Mouse (Mus musculus): Measurements from ENCODE around the gene Hydin. TPM values are rescaled to one million over a fixed set of nuclear protein-coding genes. Genes with fewer than 3 reads are reported as not detected.
"Not testable (repeated sequence)": the region's sequence is repeated elsewhere in the genome, so short reads cannot be mapped to it uniquely, and the experiment has no call there.

Hydin gene
- polyA plus RNA-seq, 1 experiment from 2014 or later, result 0.31 TPM

DNA sequence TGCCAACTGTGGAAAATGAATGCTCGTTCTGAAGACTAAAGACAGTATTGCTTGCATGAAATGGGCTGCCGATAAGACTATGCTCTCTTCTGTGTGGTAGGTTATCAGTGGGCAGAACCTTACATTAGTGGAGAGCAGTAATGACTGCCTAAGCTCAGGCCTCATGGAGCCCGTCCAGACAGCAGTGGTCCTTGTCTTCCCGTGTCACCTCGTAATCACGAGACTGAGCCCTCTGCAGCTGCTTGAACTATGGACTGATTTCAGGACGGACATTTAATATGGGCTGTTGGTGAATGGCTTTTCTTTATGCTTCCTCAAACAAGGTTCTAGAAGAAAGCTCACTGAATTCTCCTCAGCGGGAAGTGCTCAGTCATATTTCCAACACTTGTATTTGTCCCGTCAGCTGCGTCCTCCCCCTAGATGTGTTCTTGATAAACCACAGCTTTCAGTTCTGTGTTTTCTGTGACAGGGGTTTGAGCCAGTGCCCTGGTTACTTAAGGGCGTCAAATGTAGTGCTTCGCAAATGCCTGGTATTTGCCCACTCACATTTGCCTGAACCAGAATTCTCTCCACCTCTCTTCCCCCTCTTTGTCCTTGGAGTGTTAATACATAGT is 73.4 kb downstream of the Hydin start:
- H3K27me3 ChIP-seq, result no peaks in the 10 kb centered on the region
- H3K9ac ChIP-seq, result no peak overlapping the region
- ATAC-seq, result no peak
- H3K36me3 ChIP-seq (ENCODE audit: poor library complexity, severe bottlenecking), result no peaks in the 10 kb centered on the region
- H3K4me2 ChIP-seq, result no peak overlapping the region
- no peaks in the 10 kb centered on the region for H3K4me1 ChIP-seq
- 89% methylated on average over 12 of the region's 12 CpGs for WGBS
- H3K27ac ChIP-seq, result no peak overlapping the region
- no peaks in the 10 kb centered on the region for H3K9me3 ChIP-seq (replicated peaks)
- no peak overlapping the region for H3K4me3 ChIP-seq

DNA sequence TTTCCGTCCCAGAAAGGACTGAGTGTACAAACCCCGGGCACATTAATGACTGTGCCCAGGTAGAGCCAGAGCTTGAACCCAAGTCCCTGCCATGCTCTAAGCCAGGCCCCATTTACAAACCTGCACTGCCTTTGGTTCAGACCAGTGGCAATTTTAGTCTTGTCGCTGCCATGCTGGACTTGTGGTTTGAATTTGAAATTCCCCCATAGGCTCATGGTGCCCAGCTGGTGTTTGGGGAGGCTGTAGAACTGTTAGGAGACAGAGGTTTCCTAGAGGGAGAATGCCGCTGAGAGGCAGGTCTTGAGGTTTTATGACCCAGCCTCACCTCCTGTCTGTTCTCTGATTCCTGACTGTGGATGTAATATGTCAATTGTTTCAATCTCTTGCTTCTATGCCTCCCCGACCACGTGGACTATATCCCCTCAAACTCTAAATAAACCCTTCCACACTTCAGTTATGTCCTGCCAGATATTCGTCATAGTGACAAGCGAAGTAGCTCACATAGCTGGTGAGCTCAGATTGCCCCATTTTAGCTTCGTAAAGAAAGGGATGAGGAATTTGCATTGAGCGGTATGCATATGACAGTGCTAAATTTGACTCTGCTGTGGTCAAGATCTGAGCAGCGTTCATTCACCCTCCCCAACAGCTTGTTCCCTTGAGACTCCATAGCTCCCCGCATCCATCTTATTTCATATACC is 79.1 kb downstream of the Hydin start:
- H3K27ac ChIP-seq, result no peak overlapping the region
- no peaks in the 10 kb centered on the region for H3K4me1 ChIP-seq
- H3K9me3 ChIP-seq (replicated peaks), result no peaks in the 10 kb centered on the region
- WGBS, result 90% methylated on average over 12 of the region's 12 CpGs
- no peak overlapping the region for H3K4me3 ChIP-seq
- H3K4me2 ChIP-seq, result no peak overlapping the region
- no peaks in the 10 kb centered on the region for H3K27me3 ChIP-seq
- no peaks in the 10 kb centered on the region for H3K36me3 ChIP-seq (ENCODE audit: poor library complexity, severe bottlenecking)
- H3K9ac ChIP-seq, result no peak overlapping the region
- ATAC-seq, result no peak

DNA sequence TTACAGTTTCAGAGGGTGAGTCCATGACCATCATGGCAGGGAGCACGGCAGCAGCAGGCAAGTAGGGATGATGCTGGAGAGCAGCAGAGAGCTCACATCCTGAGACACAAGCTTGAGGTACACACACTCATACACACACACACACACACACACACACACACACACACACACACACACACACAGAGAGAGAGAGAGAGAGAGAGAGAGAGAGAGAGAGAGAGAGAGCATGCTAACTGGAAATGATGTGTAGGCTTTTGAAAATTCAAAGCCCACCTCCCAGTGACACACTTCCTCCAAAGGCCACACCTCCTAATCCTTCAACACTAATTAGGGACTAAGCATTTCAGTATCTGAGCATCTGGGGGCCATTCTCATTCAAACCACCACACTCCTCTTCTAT is 80.1 kb downstream of the Hydin start:
- no peak for ATAC-seq
- Histone ChIP-seq H3K27ac (no peak overlapping the region), H3K4me3 (no peak overlapping the region), H3K9ac (no peak overlapping the region), H3K27me3 (no peaks in the 10 kb centered on the region), H3K9me3 (replicated peaks) (no peaks in the 10 kb centered on the region), H3K4me1 (no peaks in the 10 kb centered on the region), H3K4me2 (no peak overlapping the region), H3K36me3 (ENCODE audit: poor library complexity, severe bottlenecking) (no peaks in the 10 kb centered on the region)
- WGBS, result 91% methylated on average over 1 of the region's 1 CpGs

- no peak overlapping the region for H3K9ac ChIP-seq
- H3K27ac ChIP-seq, result no peak overlapping the region
- H3K4me2 ChIP-seq, result no peak overlapping the region
- ATAC-seq, result no peak
- H3K27me3 ChIP-seq, result no peaks in the 10 kb centered on the region
- H3K4me3 ChIP-seq, result no peak overlapping the region
- WGBS, result 84% methylated on average over 3 of the region's 3 CpGs
- no peaks in the 10 kb centered on the region for H3K4me1 ChIP-seq
- H3K36me3 ChIP-seq (ENCODE audit: poor library complexity, severe bottlenecking), result no peaks in the 10 kb centered on the region
- H3K9me3 ChIP-seq (replicated peaks), result no peaks in the 10 kb centered on the region
Measured at GRCm38 (mm10) chr8:110350725-110351124, 83.9 kb downstream of the Hydin start.

- Histone ChIP-seq H3K36me3 (ENCODE audit: poor library complexity, severe bottlenecking) (no peaks in the 10 kb centered on the region), H3K27ac (no peak overlapping the region), H3K4me1 (no peaks in the 10 kb centered on the region), H3K4me3 (no peak overlapping the region), H3K9me3 (replicated peaks) (no peaks in the 10 kb centered on the region), H3K4me2 (no peak overlapping the region), H3K9ac (no peak overlapping the region), H3K27me3 (no peaks in the 10 kb centered on the region)
- ATAC-seq, result no peak
- 90% methylated on average over 5 of the region's 5 CpGs for WGBS
Measured at GRCm38 (mm10) chr8:110351909-110352308, 85.1 kb downstream of the Hydin start.

- H3K27me3 ChIP-seq, result no peaks in the 10 kb centered on the region
- no peak overlapping the region for H3K27ac ChIP-seq
- H3K9ac ChIP-seq, result no peak overlapping the region
- H3K9me3 ChIP-seq (replicated peaks), result no peaks in the 10 kb centered on the region
- WGBS, result 85% methylated on average over 4 of the region's 4 CpGs
- no peak overlapping the region for H3K4me2 ChIP-seq
- no peak for ATAC-seq
- H3K36me3 ChIP-seq (ENCODE audit: poor library complexity, severe bottlenecking), result no peaks in the 10 kb centered on the region
- H3K4me1 ChIP-seq, result no peaks in the 10 kb centered on the region
- no peak overlapping the region for H3K4me3 ChIP-seq
Measured at GRCm38 (mm10) chr8:110362975-110363374, 96.2 kb downstream of the Hydin start.

DNA sequence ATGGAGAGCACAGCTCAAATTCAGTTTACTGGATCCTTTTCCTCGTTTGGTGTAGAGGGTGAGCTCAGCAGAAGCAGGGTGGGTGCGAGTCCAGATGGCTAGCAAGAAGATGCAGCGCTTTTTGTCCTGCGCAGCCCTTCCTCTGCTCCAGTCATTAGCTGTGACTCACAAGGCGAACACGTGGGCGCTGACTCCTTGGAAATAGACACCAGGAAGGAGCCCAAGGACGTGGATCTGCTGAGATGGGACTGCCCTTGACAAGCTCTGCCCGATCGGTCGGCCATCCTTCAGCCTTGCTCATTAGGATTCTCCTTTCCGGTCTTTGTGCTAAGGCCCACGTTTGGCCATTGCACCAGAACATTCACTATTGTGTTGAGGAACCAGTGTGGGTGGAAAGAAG is 106.1 kb downstream of the Hydin start:
- no peak overlapping the region for H3K27ac ChIP-seq
- WGBS, result 84% methylated on average over 13 of the region's 13 CpGs
- no peak overlapping the region for H3K4me2 ChIP-seq
- no peaks in the 10 kb centered on the region for H3K36me3 ChIP-seq (ENCODE audit: poor library complexity, severe bottlenecking)
- H3K27me3 ChIP-seq, result no peaks in the 10 kb centered on the region
- H3K4me1 ChIP-seq, result no peaks in the 10 kb centered on the region
- ATAC-seq, result no peak
- no peak overlapping the region for H3K9ac ChIP-seq
- H3K9me3 ChIP-seq (replicated peaks), result no peaks in the 10 kb centered on the region
- H3K4me3 ChIP-seq, result no peak overlapping the region

GRCm38 (mm10) chr8:110373695-110374094 is 106.9 kb downstream of the Hydin start:
- H3K9ac ChIP-seq, result no peak overlapping the region
- 91% methylated on average over 4 of the region's 4 CpGs for WGBS
- no peaks in the 10 kb centered on the region for H3K9me3 ChIP-seq (replicated peaks)
- H3K27ac ChIP-seq, result no peak overlapping the region
- ATAC-seq, result no peak
- no peaks in the 10 kb centered on the region for H3K4me1 ChIP-seq
- no peaks in the 10 kb centered on the region for H3K27me3 ChIP-seq
- H3K4me2 ChIP-seq, result no peak overlapping the region
- H3K36me3 ChIP-seq (ENCODE audit: poor library complexity, severe bottlenecking), result no peaks in the 10 kb centered on the region
- H3K4me3 ChIP-seq, result no peak overlapping the region

- H3K4me1 ChIP-seq, result peaks cover 7% of the 10 kb centered on the region
- no peak for ATAC-seq
- no peaks in the 10 kb centered on the region for H3K36me3 ChIP-seq (ENCODE audit: poor library complexity, severe bottlenecking)
- H3K9me3 ChIP-seq (replicated peaks), result 0 out of 2 replicates have a peak, but pooled peaks cover 4% of the 10 kb centered on the region
- no peak overlapping the region for H3K4me3 ChIP-seq
- no peaks in the 10 kb centered on the region for H3K27me3 ChIP-seq
- H3K9ac ChIP-seq, result no peak overlapping the region
- WGBS, result 12% methylated on average over 8 of the region's 8 CpGs
- no peak overlapping the region for H3K27ac ChIP-seq
- no peak overlapping the region for H3K4me2 ChIP-seq
Measured at GRCm38 (mm10) chr8:110382751-110383150, 116.0 kb downstream of the Hydin start.

DNA sequence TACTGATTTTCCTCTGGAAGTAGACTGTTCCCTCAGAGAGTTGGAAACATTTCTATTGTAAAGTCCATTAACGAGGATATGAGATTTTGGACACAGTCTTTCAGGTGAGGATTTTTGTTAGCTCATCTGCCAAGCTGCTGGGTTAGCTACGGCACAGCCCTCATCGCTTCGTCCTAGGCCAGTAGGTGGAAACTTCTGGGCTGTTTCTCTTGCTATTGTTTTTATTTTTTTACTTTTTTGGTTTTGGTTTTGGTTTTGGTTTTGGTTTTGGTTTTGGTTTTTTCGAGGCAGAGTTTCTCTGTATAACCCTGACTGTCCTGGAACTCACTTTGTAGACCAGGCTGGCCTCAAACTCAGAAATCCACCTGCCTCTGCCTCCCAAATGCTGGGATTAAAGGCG is 117.9 kb downstream of the Hydin start:
- 90% methylated on average over 6 of the region's 6 CpGs for WGBS
- H3K9ac ChIP-seq; H3K27ac ChIP-seq; ATAC-seq; H3K9me3 ChIP-seq (replicated peaks); H3K4me3 ChIP-seq; H3K4me1 ChIP-seq; H3K36me3 ChIP-seq (ENCODE audit: poor library complexity, severe bottlenecking); H3K27me3 ChIP-seq; H3K4me2 ChIP-seq: not testable (repeated sequence)

- H3K9me3 ChIP-seq (replicated peaks), result no peaks in the 10 kb centered on the region
- H3K4me1 ChIP-seq, result no peaks in the 10 kb centered on the region
- ATAC-seq, result no peak
- no peaks in the 10 kb centered on the region for H3K36me3 ChIP-seq (ENCODE audit: poor library complexity, severe bottlenecking)
- no peak overlapping the region for H3K4me3 ChIP-seq
- H3K27me3 ChIP-seq, result no peaks in the 10 kb centered on the region
- no peak overlapping the region for H3K27ac ChIP-seq
- H3K9ac ChIP-seq, result no peak overlapping the region
- WGBS, result 88% methylated on average over 4 of the region's 4 CpGs
- no peak overlapping the region for H3K4me2 ChIP-seq
Measured at GRCm38 (mm10) chr8:110395656-110396055, 128.9 kb downstream of the Hydin start.

GRCm38 (mm10) chr8:110400536-110400935 is 133.8 kb downstream of the Hydin start:
- no peaks in the 10 kb centered on the region for H3K4me1 ChIP-seq
- 90% methylated on average over 6 of the region's 6 CpGs for WGBS
- no peaks in the 10 kb centered on the region for H3K36me3 ChIP-seq (ENCODE audit: poor library complexity, severe bottlenecking)
- ATAC-seq, result no peak
- H3K9me3 ChIP-seq (replicated peaks), result no peaks in the 10 kb centered on the region
- no peak overlapping the region for H3K9ac ChIP-seq
- no peak overlapping the region for H3K4me3 ChIP-seq
- no peaks in the 10 kb centered on the region for H3K27me3 ChIP-seq
- no peak overlapping the region for H3K27ac ChIP-seq
- H3K4me2 ChIP-seq, result no peak overlapping the region

GRCm38 (mm10) chr8:110402311-110402710 is 135.5 kb downstream of the Hydin start:
- no peak for ATAC-seq
- Histone ChIP-seq H3K4me1 (no peaks in the 10 kb centered on the region), H3K36me3 (ENCODE audit: poor library complexity, severe bottlenecking) (no peaks in the 10 kb centered on the region), H3K9me3 (replicated peaks) (no peaks in the 10 kb centered on the region), H3K4me2 (no peak overlapping the region), H3K4me3 (no peak overlapping the region), H3K9ac (no peak overlapping the region), H3K27ac (no peak overlapping the region), H3K27me3 (no peaks in the 10 kb centered on the region)
- 90% methylated on average over 6 of the region's 6 CpGs for WGBS

Measured in forebrain, embryonic 13.5 days (tissue).